Mouse (Mus musculus) ES-E14 (cell line): ENCODE results near the gene Slc9b1. TPM values are rescaled to one million over a fixed set of nuclear protein-coding genes. Genes with fewer than 3 reads are reported as not detected.

ENCODE experiments used
- DNase-seq: peaks from one replicate; pipeline ENCODE4 v3.0.0-alpha.2; 2013; ENCODE audit warnings: low read depth, low spot score
- H3K27ac ChIP-seq: 2 replicates; pipeline ENCODE4 v1.5.1; 2012; ENCODE audit warnings: low read depth, mild to moderate bottlenecking, low read length, moderate library complexity, mixed read lengths; ENCODE audit not compliant: poor library complexity, insufficient read depth, severe bottlenecking
- H3K36me3 ChIP-seq: 2 replicates; pipeline ENCODE4 v1.6.1; 2012; ENCODE audit warnings: mild to moderate bottlenecking, low read length, moderate library complexity, mixed read lengths; ENCODE audit not compliant: control insufficient read depth, poor library complexity, insufficient read depth, severe bottlenecking
- H3K4me1 ChIP-seq, 2 experiments: fragments of 150-350 bp in 1 of 2; sonication (generic) in 1 of 2; 2 replicates each; pipeline ENCODE4 v1.6.1; 2012; ENCODE audit warnings: low read length in 2 of 2, mild to moderate bottlenecking in 1 of 2, mixed read lengths in 1 of 2; ENCODE audit not compliant: control insufficient read depth in 2 of 2, insufficient read depth in 2 of 2, poor library complexity in 1 of 2
- H3K4me3 ChIP-seq, 2 experiments: fragments of 150-350 bp in 1 of 2; sonication (generic) in 1 of 2; 2 replicates each; pipeline ENCODE4 v1.5.1; 2012; ENCODE audit warnings: low read length in 2 of 2, low read depth in 1 of 2, mild to moderate bottlenecking in 1 of 2, mixed read lengths in 1 of 2; ENCODE audit not compliant: insufficient read depth in 1 of 2, poor library complexity in 1 of 2, severe bottlenecking in 1 of 2
- H3K9ac ChIP-seq: 2 replicates; pipeline ENCODE4 v1.6.1; 2012; ENCODE audit warnings: low read depth, mild to moderate bottlenecking, low read length, mixed read lengths; ENCODE audit not compliant: poor library complexity, insufficient read depth, severe bottlenecking
- H3K9me3 ChIP-seq: fragments of 150-350 bp; sonication (generic); 2 replicates; pipeline ENCODE4 v1.6.1; 2012; ENCODE audit warnings: low read depth, mild to moderate bottlenecking, low read length; ENCODE audit not compliant: control insufficient read depth, insufficient read depth
- CHD2 ChIP-seq: IDR thresholded peaks from 2 replicates; pipeline ENCODE4 v1.6.1; 2014; ENCODE audit warnings: mild to moderate bottlenecking, low read depth, low read length, inconsistent platforms
- HCFC1 ChIP-seq: IDR thresholded peaks from 2 replicates; pipeline ENCODE4 v1.6.1; 2012; ENCODE audit warnings: low read length, inconsistent platforms, borderline replicate concordance; ENCODE audit not compliant: insufficient read depth
- MAFK ChIP-seq: IDR thresholded peaks from 2 replicates; pipeline ENCODE4 v1.6.1; 2014; ENCODE audit warnings: mild to moderate bottlenecking, low read depth, low read length, inconsistent platforms; ENCODE audit not compliant: insufficient read depth
- ZC3H11A ChIP-seq: IDR thresholded peaks from 2 replicates; pipeline ENCODE4 v1.6.1; 2012; ENCODE audit warnings: low read depth, mild to moderate bottlenecking, inconsistent platforms, low read length, borderline replicate concordance
- ZNF384 ChIP-seq: IDR thresholded peaks from 2 replicates; pipeline ENCODE4 v1.6.1; 2012; ENCODE audit warnings: low read depth, low read length, inconsistent platforms
- in situ Hi-C, 2 experiments: fragments of 600-800 bp; cut with MboI; formaldehyde crosslinking; loops; one replicate each; pipeline ENCODE4 v1.15.1; 2025; ENCODE audit warnings: low sequenced_read_pairs in 2 of 2, inconsistent platforms in 1 of 2; ENCODE audit not compliant: unreplicated experiment in 2 of 2
- total RNA-seq: library from RNA; depleted of rRNA; stranded (reverse); fragments of 300-350 nt; gene quantifications from 2 replicates; pipeline ENCODE4 v1.2.3, GENCODE M21; 2012

Slc9b1 gene
- total RNA-seq, 1 experiment, result 30.1 TPM

- in situ Hi-C loops, result no loop called here
- no peaks in the 10 kb centered on the region for H3K36me3 ChIP-seq
- TF ChIP-seq HCFC1 (no peak), CHD2 (no peak), ZC3H11A (no peak), MAFK (no peak), ZNF384 (no peak)
- no peak for DNase-seq
- H3K4me3 ChIP-seq, result no peak overlapping the region
- no peak overlapping the region for H3K9ac ChIP-seq
- peaks cover 0 to 4% of the 10 kb centered on the region in 2 experiments; a peak in 2 of 4 replicates for H3K4me1 ChIP-seq
- H3K9me3 ChIP-seq, result no peaks in the 10 kb centered on the region
- H3K27ac ChIP-seq, result no peak overlapping the region
Observed at GRCm38 (mm10) chr3:135327601-135328000, 20.2 kb upstream of the Slc9b1 start.

GRCm38 (mm10) chr3:135328560-135328959 is 19.3 kb upstream of the Slc9b1 start:
- H3K27ac ChIP-seq, result no peak overlapping the region
- in situ Hi-C loops, result no loop called here
- no peak overlapping the region for H3K4me3 ChIP-seq
- H3K4me1 ChIP-seq, result peaks cover 0 to 9% of the 10 kb centered on the region in 2 experiments; a peak in 2 of 4 replicates
- peak; percentile 83 for DNase-seq
- no peaks in the 10 kb centered on the region for H3K9me3 ChIP-seq
- H3K36me3 ChIP-seq, result no peaks in the 10 kb centered on the region
- TF ChIP-seq ZC3H11A, result no peak
- no peak for TF ChIP-seq ZNF384
- TF ChIP-seq MAFK, result no peak
- no peak for TF ChIP-seq HCFC1
- TF ChIP-seq CHD2, result no peak
- H3K9ac ChIP-seq, result no peak overlapping the region

- no peaks in the 10 kb centered on the region for H3K9me3 ChIP-seq
- TF ChIP-seq ZC3H11A, result no peak
- no peak for TF ChIP-seq HCFC1
- TF ChIP-seq CHD2, result no peak
- no peak for TF ChIP-seq MAFK
- no peak for TF ChIP-seq ZNF384
- H3K4me1 ChIP-seq, result peaks cover 0 to 8% of the 10 kb centered on the region in 2 experiments; a peak in 2 of 4 replicates
- H3K36me3 ChIP-seq, result no peaks in the 10 kb centered on the region
- no peak overlapping the region for H3K9ac ChIP-seq
- no peak overlapping the region for H3K4me3 ChIP-seq
- in situ Hi-C loops, result no loop called here
- peak overlapping the region; percentile 27; the same call in 1 of the 2 replicates for H3K27ac ChIP-seq
- DNase-seq, result no peak
Observed at GRCm38 (mm10) chr3:135332691-135333090, 15.1 kb upstream of the Slc9b1 start.

- Histone ChIP-seq H3K4me1 (peaks cover 0 to 8% of the 10 kb centered on the region in 2 experiments; a peak in 2 of 4 replicates), H3K9me3 (no peaks in the 10 kb centered on the region), H3K36me3 (no peaks in the 10 kb centered on the region), H3K27ac (peak overlapping the region; percentile 62; the same call in 1 of the 2 replicates), H3K4me3 (no peak overlapping the region), H3K9ac (no peak overlapping the region)
- no peak for DNase-seq
- in situ Hi-C loops, result no loop called here
- TF ChIP-seq CHD2 (no peak), MAFK (no peak)
Observed at GRCm38 (mm10) chr3:135333763-135334162, 14.1 kb upstream of the Slc9b1 start.

- in situ Hi-C loops, result no loop called here
- TF ChIP-seq HCFC1 (no peak), ZNF384 (no peak), MAFK (no peak), ZC3H11A (no peak), CHD2 (no peak)
- no peak overlapping the region for H3K27ac ChIP-seq
Observed at GRCm38 (mm10) chr3:135349022-135349421, 1.2 kb downstream of the Slc9b1 start.

More at GRCm38 (mm10) chr3:135349022-135349421, 1.2 kb downstream of the Slc9b1 start:
- Histone ChIP-seq H3K4me1 (peaks cover 0 to 2% of the 10 kb centered on the region in 2 experiments; a peak in 1 of 4 replicates), H3K4me3 (no peak overlapping the region), H3K9ac (no peak overlapping the region), H3K36me3 (peaks cover 5% of the 10 kb centered on the region), H3K9me3 (no peaks in the 10 kb centered on the region)
- no peak for DNase-seq
